Mouse (Mus musculus) neural tube, embryonic 15.5 days (tissue): ENCODE measurements at regions not wholly inside any gene's neighbourhood (a gene's known extent, or its start where the extent isn't known, plus 50 kb on each side); places are given as distances from the start of the nearest gene placed in this dataset.

ENCODE experiments used
- ATAC-seq: fragments of 200-750 bp; cut with Nextera tagmentation; 2 replicates; pipeline ENCODE4 v1.8.0; 2017; ENCODE audit warnings: mild to moderate bottlenecking, moderate TSS enrichment, moderate library complexity; ENCODE audit not compliant: low FRiP score
- H3K27ac ChIP-seq: fragments of 300-500 bp; sonication (generic); replicated peaks from 2 replicates; pipeline ENCODE4 v1.5.1; 2015; ENCODE audit warnings: mild to moderate bottlenecking, inconsistent platforms
- H3K27me3 ChIP-seq: fragments of 300-500 bp; sonication (generic); replicated peaks from 2 replicates; pipeline ENCODE4 v1.6.1; 2015; ENCODE audit warnings: inconsistent platforms
- H3K36me3 ChIP-seq: fragments of 300-500 bp; sonication (generic); 2 replicates; pipeline ENCODE4 v1.6.1; 2015; ENCODE audit warnings: inconsistent platforms
- H3K4me1 ChIP-seq: fragments of 300-500 bp; sonication (generic); 2 replicates; pipeline ENCODE4 v1.6.1; 2015; ENCODE audit warnings: inconsistent platforms
- H3K4me2 ChIP-seq: fragments of 300-500 bp; sonication (generic); 2 replicates; pipeline ENCODE4 v1.6.1; 2015; ENCODE audit warnings: inconsistent platforms, mild to moderate bottlenecking, moderate library complexity
- H3K4me3 ChIP-seq: fragments of 300-500 bp; sonication (generic); replicated peaks from 2 replicates; pipeline ENCODE4 v1.5.1; 2015; ENCODE audit warnings: mild to moderate bottlenecking, inconsistent platforms
- H3K9ac ChIP-seq: fragments of 300-500 bp; sonication (generic); replicated peaks from 2 replicates; pipeline ENCODE4 v1.6.1; 2015; ENCODE audit warnings: mild to moderate bottlenecking, inconsistent platforms
- H3K9me3 ChIP-seq: fragments of 300-500 bp; sonication (generic); replicated peaks from 2 replicates; pipeline ENCODE4 v1.6.1; 2016; ENCODE audit warnings: inconsistent platforms
- WGBS: fragments of 180-500 bp; shearing (Covaris S2); methylation state at CpG from one replicate; pipeline ENCODE4 v1.1.7; 2015; ENCODE audit warnings: mixed read lengths; 5-methylcytosine and 5-hydroxymethylcytosine counted together

DNA sequence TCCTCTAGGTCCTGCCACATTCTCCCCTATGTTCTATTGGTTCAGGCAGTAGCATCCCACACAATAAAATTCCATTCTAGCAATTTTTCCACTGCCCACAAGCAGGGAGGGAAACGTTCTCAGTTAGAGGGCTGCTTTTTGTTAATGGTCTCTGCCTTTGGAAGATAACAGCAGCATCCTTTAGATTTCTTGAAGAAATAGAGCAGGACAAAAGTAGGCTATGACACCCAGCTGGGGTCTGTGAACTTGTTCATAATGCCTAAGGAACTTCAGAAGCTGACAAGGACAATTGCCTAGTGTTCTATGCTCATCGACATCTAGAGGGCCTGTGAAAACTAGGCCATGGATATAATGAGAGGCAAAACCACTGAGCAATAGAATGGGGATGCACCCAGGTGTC, 174.2 kb upstream of the Ercc4 start:
- Histone ChIP-seq H3K36me3 (no peaks in the 10 kb centered on the region), H3K9ac (no peak overlapping the region), H3K4me3 (no peak overlapping the region), H3K27me3 (no peaks in the 10 kb centered on the region), H3K4me1 (no peaks in the 10 kb centered on the region), H3K4me2 (no peak overlapping the region), H3K27ac (no peak overlapping the region), H3K9me3 (no peaks in the 10 kb centered on the region)
- no peak for ATAC-seq
- 55% methylated on average over 2 of the region's 2 CpGs for whole genome bisulfite sequencing

DNA sequence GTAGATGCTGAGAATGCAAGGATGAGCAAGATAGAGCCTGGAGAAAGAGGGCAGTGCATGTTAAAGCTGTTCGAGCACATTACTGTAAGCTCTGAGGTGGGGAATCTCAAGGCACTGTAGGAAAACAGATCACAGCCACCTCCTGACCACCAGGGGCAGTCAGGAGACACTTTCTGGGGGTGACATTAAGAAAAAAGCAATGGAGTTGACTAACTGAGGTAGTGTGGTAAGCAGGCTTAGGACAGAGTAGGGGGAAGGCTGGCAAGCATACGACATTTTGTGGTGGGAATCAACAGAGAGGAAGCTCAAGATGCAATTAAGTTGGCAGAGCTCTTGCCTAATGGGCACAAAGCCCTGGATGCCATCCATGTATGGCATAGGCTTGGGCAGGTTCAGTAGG, 172.9 kb upstream of the Ercc4 start:
- H3K27ac ChIP-seq: no peak overlapping the region
- no peaks in the 10 kb centered on the region for H3K36me3 ChIP-seq
- no peaks in the 10 kb centered on the region for H3K4me1 ChIP-seq
- WGBS: 85% methylated on average over 2 of the region's 2 CpGs
- no peak overlapping the region for H3K4me2 ChIP-seq
- ATAC-seq: no peak
- H3K9me3 ChIP-seq: no peaks in the 10 kb centered on the region
- H3K9ac ChIP-seq: no peak overlapping the region
- H3K27me3 ChIP-seq: no peaks in the 10 kb centered on the region
- no peak overlapping the region for H3K4me3 ChIP-seq

DNA sequence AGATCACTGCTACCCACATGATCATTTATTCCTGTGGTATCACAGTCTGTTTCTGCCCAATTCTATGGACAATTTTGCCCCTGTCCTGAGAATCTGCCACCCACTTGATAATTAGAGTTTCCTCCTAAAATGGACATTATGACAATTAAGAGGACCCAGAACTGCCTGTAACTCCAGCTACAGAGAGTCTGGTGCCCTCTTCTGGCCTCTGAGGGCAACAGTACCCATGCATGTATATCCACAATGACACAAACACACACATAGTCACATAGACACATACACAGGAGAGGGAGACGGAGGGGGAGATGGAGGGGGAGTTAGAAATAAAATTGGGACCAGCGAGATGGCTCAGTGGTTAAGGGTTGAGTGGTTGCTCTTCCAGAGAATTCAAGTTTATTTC, 170.9 kb upstream of the Ercc4 start:
- no peak overlapping the region for H3K4me3 ChIP-seq

DNA sequence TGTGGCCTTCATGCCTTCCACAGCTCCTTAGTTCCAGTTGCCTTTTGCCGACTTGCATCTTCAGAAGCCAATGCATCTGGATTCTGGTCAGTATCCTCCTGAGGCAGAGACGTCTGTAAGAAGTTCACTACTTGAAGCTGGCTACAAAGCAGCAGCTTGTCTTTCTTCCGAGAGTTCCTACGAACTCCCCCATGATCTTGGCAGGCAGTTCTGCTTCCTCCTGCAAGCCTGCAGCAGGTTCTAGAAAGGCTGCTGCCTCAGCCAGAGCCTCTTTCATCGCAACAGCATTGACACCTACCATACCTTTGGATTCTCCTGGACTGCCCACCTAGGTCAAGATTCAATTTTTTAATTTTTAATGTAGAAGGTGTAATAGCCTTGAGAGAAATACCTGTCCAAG, 158.3 kb upstream of the Ercc4 start:
- H3K4me3 ChIP-seq: no peak overlapping the region
- no peaks in the 10 kb centered on the region for H3K36me3 ChIP-seq
- WGBS: 92% methylated on average over 5 of the region's 5 CpGs
- no peaks in the 10 kb centered on the region for H3K9me3 ChIP-seq
- no peaks in the 10 kb centered on the region for H3K4me1 ChIP-seq
- no peak overlapping the region for H3K9ac ChIP-seq
- no peak overlapping the region for H3K27ac ChIP-seq
- no peak overlapping the region for H3K4me2 ChIP-seq
- no peak for ATAC-seq
- H3K27me3 ChIP-seq: no peaks in the 10 kb centered on the region

More for the DNA sequence above, 170.9 kb upstream of the Ercc4 start:
- ATAC-seq: no peak
- 90% methylated on average over 2 of the region's 2 CpGs for WGBS
- Histone ChIP-seq H3K27me3 (no peaks in the 10 kb centered on the region), H3K9me3 (no peaks in the 10 kb centered on the region), H3K27ac (no peak overlapping the region), H3K4me1 (no peaks in the 10 kb centered on the region), H3K36me3 (no peaks in the 10 kb centered on the region), H3K9ac (no peak overlapping the region), H3K4me2 (no peak overlapping the region)

DNA sequence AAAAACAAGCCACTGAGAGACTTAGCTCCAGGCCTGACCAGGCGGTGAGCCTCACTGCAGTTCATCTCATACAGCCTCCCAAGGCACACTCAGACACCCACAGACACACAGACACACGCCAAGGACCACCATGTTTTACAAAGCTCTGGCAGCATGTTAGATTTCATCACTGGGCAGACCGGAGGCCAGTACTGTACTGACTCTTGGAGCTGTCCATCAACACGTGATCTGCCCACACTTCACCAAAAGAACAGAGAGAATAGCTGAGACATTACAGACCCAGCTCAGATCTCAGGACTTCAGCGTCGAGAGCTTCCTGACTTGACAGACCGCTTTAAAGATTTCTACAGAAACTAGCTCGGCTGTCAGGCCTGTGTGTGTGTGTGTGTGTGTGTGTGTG, 155.5 kb upstream of the Ercc4 start:
- Histone ChIP-seq H3K9me3 (no peaks in the 10 kb centered on the region), H3K4me1 (no peaks in the 10 kb centered on the region), H3K4me2 (no peak overlapping the region), H3K27ac (no peak overlapping the region), H3K27me3 (no peaks in the 10 kb centered on the region), H3K9ac (no peak overlapping the region), H3K36me3 (no peaks in the 10 kb centered on the region), H3K4me3 (no peak overlapping the region)
- ATAC-seq: no peak
- WGBS: 81% methylated on average over 8 of the region's 8 CpGs

DNA sequence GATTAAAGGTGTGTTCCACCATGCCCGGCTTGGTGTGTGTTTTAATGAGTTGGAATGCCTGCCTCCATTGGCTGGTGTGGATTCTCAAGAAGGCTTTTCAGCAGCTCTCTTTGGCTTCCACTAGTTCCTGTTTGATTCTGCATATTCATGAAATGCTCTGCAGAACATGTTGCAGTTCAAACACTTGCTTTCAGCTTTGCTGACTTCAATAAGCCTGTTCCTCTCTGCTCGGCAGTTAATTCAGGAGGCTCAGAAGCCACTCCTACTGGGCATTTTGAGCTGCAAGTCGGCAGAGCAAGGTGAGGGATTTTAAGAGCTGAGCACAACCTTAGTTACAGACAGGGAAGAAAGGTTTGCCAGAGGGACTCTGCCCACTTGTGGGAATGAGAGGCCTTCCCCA, 153.1 kb upstream of the Ercc4 start:
- WGBS: 61% methylated on average over 3 of the region's 3 CpGs
- ATAC-seq: no peak
- no peak overlapping the region for H3K27ac ChIP-seq
- H3K4me2 ChIP-seq: no peak overlapping the region
- no peak overlapping the region for H3K4me3 ChIP-seq
- no peak overlapping the region for H3K9ac ChIP-seq
- no peaks in the 10 kb centered on the region for H3K27me3 ChIP-seq
- no peaks in the 10 kb centered on the region for H3K36me3 ChIP-seq
- H3K4me1 ChIP-seq: no peaks in the 10 kb centered on the region
- no peaks in the 10 kb centered on the region for H3K9me3 ChIP-seq

DNA sequence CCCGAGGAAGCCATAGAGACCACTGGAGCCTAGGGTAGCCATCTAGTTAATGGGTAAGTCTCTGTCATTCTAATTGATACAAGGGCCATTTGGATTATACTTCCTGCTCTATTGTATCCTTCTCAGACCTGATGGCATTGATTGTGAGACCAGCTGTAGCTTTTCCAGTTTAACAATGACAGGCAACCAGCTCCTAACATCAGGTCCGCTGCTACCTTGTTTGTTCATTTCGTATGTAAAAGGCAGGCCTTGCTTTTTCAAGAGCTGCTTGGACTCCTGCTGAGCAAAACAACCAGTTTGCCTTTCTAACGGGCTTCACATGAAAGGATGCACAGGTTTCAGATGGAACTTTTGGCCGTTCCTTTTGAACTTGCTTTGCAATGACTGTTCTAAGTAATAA, 148.6 kb upstream of the Ercc4 start:
- no peak overlapping the region for H3K4me2 ChIP-seq

DNA sequence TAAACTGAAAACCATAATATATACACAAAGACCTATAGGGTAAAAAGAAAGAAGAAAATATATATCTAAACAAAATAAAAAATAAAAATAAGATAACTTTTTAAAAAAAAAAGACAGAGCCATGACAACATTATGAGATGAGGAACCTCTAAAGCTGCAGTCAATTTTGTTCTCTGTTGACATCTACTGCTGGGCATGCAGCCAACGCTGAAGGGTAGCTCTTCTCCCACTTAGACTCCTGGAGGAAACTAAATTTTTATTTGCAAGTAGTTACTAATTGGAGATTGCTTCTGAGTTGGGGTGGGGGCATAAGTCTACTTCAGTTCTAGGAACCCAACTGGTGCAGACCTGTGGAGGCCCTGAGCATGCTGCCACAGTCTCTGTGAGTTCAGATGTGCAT, 126.8 kb upstream of the Ercc4 start:
- Histone ChIP-seq H3K4me3 (no peak overlapping the region), H3K4me1 (no peaks in the 10 kb centered on the region), H3K9me3 (no peaks in the 10 kb centered on the region), H3K36me3 (no peaks in the 10 kb centered on the region), H3K4me2 (no peak overlapping the region), H3K27me3 (no peaks in the 10 kb centered on the region), H3K27ac (no peak overlapping the region), H3K9ac (no peak overlapping the region)
- WGBS: 81% methylated on average over 1 of the region's 1 CpGs
- ATAC-seq: no peak

More for the DNA sequence above, 148.6 kb upstream of the Ercc4 start:
- Histone ChIP-seq H3K4me1 (no peaks in the 10 kb centered on the region), H3K9ac (no peak overlapping the region), H3K27me3 (no peaks in the 10 kb centered on the region), H3K27ac (no peak overlapping the region), H3K9me3 (no peaks in the 10 kb centered on the region), H3K4me3 (no peak overlapping the region), H3K36me3 (no peaks in the 10 kb centered on the region)
- ATAC-seq: no peak
- WGBS: 29% methylated on average over 5 of the region's 5 CpGs

DNA sequence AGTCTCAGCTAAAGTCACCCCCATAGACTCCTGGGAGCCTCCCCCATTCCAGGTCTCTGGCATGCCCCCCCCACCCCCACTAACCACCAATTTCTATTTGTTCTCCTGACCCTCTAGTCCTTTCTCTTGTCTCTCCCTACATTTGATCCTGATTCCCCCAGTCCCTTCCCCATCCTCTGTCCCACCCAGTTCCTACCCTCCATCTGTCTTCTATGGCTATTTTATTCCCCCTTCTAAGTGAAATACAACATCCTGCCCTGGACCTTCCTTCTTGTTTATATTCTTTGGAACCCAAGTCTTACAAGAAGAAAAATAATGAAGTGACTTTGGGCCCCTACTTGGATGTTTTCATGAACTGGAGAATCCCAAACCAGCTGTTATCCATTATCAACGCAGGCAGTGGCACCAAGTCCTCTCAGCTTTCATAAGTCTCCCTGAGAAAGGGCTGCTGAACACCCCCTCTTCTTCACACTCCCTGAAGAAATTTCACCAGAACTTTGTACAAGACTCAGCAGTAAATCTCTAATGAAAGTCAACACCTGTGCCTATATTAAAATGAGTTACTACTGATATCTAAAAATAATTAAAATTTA, 108.1 kb upstream of the Ercc4 start:
- no peak overlapping the region for H3K4me2 ChIP-seq
- H3K4me3 ChIP-seq: no peak overlapping the region
- ATAC-seq: no peak
- H3K9ac ChIP-seq: no peak overlapping the region
- H3K4me1 ChIP-seq: no peaks in the 10 kb centered on the region
- no peaks in the 10 kb centered on the region for H3K36me3 ChIP-seq
- no peaks in the 10 kb centered on the region for H3K27me3 ChIP-seq
- no peak overlapping the region for H3K27ac ChIP-seq
- WGBS: 81% methylated on average over 1 of the region's 1 CpGs
- H3K9me3 ChIP-seq: 0 out of 2 replicates have a peak, but pooled peaks cover 4% of the 10 kb centered on the region

DNA sequence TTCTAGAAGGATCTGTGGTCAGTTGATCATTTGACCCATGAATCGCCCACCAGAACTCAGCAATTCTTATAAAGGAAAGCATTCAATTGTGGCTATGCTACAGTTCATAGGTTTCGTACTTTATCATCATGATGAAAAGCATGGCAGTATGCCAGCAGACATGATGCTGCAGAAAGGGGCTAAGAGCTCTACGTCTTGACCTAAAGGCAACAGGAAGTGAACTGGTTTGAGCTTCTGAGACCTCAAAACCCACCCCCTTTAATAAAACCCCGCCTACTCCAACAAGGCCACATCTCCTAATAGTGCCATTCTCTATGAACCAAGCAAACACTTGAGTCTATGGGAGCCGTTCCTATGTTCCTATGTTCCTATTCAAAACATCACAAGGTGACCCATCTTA, 96.6 kb upstream of the Ercc4 start:
- peaks cover 10% of the 10 kb centered on the region for H3K4me1 ChIP-seq
- H3K36me3 ChIP-seq: no peaks in the 10 kb centered on the region
- no peak for ATAC-seq
- no peak overlapping the region for H3K27ac ChIP-seq
- WGBS: 93% methylated on average over 5 of the region's 5 CpGs
- no peak overlapping the region for H3K4me2 ChIP-seq
- H3K4me3 ChIP-seq: no peak overlapping the region
- no peak overlapping the region for H3K9ac ChIP-seq
- no peaks in the 10 kb centered on the region for H3K27me3 ChIP-seq
- H3K9me3 ChIP-seq: no peaks in the 10 kb centered on the region

DNA sequence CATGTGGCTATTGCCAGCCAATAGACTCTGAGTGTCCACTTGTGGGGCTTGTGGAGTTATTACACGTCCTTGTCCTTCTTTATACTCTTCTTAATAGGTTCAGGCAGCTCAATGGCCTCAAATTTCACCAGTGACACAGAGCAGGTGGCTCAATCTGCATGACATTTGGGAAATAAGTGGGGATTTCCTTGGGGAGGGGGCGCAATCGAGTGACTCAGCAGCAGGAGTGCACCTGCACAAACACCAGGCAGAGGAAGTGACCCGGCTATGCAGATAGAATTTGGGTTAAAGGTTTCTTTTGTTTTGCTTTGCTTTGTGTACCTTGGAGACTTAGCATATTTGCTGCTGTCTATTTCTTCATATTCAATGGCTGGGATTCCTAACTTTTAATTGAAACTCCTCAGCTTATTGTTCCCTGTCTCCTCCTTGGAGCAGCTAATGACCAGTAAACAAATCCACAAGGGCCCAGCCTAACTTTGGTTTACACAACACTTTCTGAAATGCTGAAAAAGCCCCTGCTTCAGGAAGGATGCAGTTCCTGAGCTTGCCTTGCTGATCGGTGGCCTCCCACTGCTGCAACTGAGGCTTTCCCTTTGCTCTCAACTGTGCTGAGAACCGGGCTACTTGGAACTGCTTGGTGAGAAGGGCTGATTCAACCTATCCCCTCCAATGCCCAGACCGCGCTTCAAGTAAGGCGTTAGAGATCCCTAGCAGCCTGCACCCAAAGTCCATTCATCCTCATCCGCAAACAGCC, 95.4 kb upstream of the Ercc4 start:
- Histone ChIP-seq H3K9me3 (no peaks in the 10 kb centered on the region), H3K9ac (no peak overlapping the region), H3K4me3 (no peak overlapping the region), H3K36me3 (no peaks in the 10 kb centered on the region), H3K4me1 (peaks cover 10% of the 10 kb centered on the region), H3K27me3 (no peaks in the 10 kb centered on the region), H3K27ac (no peak overlapping the region), H3K4me2 (peak overlapping the region; percentile 6; the same call in 1 of the 2 replicates)
- WGBS: 51% methylated on average over 10 of the region's 10 CpGs
- ATAC-seq: peak; percentile 47; the same call in 1 of the 2 replicates

DNA sequence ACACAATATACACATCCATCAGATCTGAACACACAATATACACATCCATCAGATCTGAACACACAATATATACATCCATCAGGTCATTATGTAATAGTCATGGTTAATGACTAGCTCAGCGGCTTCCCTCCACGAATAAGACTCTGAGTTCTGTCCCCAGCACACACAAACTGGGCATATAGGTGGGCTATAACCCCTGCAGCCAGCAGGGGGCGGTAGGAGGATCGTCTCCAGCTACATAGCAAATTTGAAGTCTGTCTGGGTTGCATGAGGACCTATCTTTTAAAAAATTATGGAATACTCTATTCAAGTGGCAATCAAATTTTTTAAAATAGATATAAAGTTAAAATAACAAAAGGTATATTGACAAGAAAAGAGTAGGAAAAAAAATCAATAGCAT, 86.6 kb upstream of the Ercc4 start:
- no peak overlapping the region for H3K27ac ChIP-seq
- H3K9me3 ChIP-seq: 0 out of 2 replicates have a peak, but pooled peaks cover 2% of the 10 kb centered on the region
- no peak overlapping the region for H3K4me2 ChIP-seq
- no peak for ATAC-seq
- no peak overlapping the region for H3K9ac ChIP-seq
- H3K27me3 ChIP-seq: no peaks in the 10 kb centered on the region
- no peaks in the 10 kb centered on the region for H3K4me1 ChIP-seq
- 53% methylated on average over 4 of the region's 4 CpGs for WGBS
- H3K36me3 ChIP-seq: no peaks in the 10 kb centered on the region
- H3K4me3 ChIP-seq: no peak overlapping the region
